Mouse (Mus musculus): ENCODE measurements at regions not wholly inside any gene's neighbourhood (a gene's known extent, or its start where the extent isn't known, plus 50 kb on each side); places are given as distances from the start of the nearest gene placed in this dataset.

DNA sequence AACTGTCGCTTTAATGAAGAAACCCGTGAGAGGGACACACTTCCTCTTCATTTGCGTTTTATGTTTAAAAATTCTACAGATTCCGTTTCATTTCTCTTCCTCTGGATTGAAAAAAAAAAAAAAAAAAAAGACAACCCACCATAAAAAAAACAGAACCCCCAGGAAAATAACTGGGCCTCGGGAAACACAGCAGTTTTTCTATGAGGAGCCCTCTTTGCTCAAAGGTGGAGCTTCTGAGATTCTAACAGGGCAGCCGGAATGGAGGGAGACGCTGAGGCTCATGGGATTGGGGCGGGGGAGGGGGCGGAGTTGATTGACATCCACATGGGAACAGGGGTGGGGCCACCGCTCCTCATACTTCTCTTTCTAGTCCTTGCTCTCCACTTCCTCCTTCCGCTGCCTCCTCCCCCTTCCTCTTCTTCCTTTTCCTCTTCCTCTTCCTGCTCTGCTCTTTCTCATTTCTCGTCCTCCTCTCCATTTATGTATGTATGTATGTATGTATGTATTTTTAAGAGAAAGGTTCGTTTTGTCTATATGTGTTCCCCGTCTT is 174.1 kb upstream of the Mrps10 start:
- no peak for TF ChIP-seq CTCF (conservative IDR thresholded peaks at IDR 0.05; ENCODE audit: low read length)
- no peak for TF ChIP-seq POU5F1 (IDR thresholded peaks at IDR 0.05; ENCODE audit: borderline replicate concordance, low read length)
